Mouse (Mus musculus) v-Abl transformed pro-B cells (cell line): ENCODE results near the gene Nim1k.
"Not testable (repeated sequence)": the region's sequence is repeated elsewhere in the genome, so short reads cannot be mapped to it uniquely, and the experiment has no call there.

Source experiments
- in situ Hi-C, 2 experiments: fragments of 400-800 bp; cut with MboI; formaldehyde crosslinking; loops; one replicate each; pipeline ENCODE4 v1.15.1; 2025; ENCODE audit not compliant: unreplicated experiment in 2 of 2

Nim1k gene

DNA sequence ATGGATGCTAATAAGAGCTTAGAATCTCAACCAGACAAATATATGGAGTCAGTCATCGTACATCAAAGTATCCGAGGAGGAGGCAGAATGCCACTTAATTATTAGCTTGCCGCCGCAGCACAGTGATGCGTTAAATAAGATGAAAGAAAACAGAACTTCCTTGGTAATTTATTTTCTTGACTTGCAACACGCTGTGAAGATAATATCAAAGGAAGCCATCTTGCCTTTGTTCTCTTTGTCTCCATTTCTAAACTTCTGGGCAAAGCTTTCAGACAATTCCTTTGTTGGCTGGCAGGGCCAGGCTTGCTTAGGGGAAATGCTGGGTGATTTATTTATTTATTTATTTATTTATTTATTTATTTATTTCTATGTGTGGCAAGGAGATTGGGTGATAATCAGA, 24.2 kb downstream of the Nim1k start:
- in situ Hi-C loops: no loop called here

DNA sequence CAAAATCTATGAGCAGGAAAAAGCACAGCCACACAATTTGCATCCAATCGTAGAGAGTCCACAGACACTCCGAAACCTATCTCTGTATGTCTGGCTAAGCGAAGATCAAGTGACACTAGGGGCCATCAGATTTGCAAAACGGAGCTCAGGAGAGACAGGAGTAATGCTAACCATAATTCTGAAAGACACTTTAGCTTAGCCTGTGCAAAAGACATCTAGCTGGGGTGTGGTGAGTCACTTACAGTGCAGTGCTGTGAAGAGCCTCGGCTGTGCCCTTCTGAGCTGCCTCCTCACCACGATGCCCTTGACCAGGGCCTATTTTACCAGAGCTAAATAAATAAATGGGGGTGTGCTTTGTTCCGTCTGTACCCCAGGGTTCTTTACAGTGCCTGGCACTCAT, 26.3 kb downstream of the Nim1k start:
- in situ Hi-C loops: loop anchor here in 1 of 2 experiments (10.0 kb wide), 1 partner anchor 85 kb away; no protein-coding TSS in a partner anchor

DNA sequence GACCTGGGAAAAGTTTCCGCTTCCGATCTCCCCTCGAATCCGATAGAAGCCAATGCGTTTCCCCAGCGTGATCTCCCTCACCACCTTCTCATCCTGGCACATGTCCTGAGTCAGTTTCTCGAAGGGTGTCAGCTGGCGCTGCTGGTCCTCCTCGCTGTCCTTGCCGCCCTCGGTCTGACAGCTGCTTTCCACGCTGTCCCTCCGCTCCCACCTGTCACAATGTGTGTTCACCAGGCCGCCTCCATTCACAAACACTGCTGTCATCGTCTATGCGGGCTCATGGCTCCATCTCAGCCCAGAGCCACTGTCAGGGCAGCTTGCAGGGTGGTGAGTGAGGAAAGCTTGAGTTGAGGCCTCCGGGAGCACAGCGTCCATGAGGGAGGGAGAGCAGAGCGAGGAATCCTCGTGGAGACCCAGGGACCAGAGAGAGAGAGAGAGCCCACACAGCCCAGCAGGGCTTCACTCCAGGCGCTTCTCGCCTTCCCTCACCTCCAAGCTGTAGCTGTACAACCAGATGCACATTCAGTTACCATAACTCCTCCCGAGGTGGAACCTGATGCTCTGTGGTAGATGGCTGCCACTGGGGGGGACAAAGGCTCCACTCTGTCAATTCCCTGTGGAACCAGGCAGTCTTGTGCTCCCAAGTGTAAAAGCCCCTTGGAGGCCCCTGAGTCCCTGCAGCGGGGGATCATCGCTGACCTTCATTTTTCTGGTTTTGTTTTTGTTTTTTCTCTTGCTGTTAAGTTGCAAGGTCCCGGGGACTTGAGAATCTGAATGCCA, 27.9 kb downstream of the Nim1k start:
- in situ Hi-C loops: loop anchor here in 1 of 2 experiments (10.0 kb wide), 1 partner anchor 83 kb away; no protein-coding TSS in a partner anchor

GRCm38 (mm10) chr13:119724541-119724940, 31.1 kb downstream of the Nim1k start:
- in situ Hi-C loops: loop anchor here (5.0 to 10.0 kb wide), 2 partner anchors 80 to 87 kb away; no protein-coding TSS in a partner anchor

GRCm38 (mm10) chr13:119723368-119723767, 32.3 kb downstream of the Nim1k start:
- in situ Hi-C loops: loop anchor here (5.0 to 10.0 kb wide), 2 partner anchors 79 to 86 kb away; no protein-coding TSS in a partner anchor

- in situ Hi-C loops: loop anchor here (5.0 to 10.0 kb wide), 2 partner anchors 78 to 85 kb away; no protein-coding TSS in a partner anchor
These were observed 33.2 kb downstream of the Nim1k start for GRCm38 (mm10) chr13:119722447-119722846.

GRCm38 (mm10) chr13:119716105-119716504, 39.6 kb downstream of the Nim1k start:
- in situ Hi-C loops: no loop called here

- in situ Hi-C loops: no loop called here
These were observed 41.9 kb downstream of the Nim1k start for GRCm38 (mm10) chr13:119713821-119714220.

DNA sequence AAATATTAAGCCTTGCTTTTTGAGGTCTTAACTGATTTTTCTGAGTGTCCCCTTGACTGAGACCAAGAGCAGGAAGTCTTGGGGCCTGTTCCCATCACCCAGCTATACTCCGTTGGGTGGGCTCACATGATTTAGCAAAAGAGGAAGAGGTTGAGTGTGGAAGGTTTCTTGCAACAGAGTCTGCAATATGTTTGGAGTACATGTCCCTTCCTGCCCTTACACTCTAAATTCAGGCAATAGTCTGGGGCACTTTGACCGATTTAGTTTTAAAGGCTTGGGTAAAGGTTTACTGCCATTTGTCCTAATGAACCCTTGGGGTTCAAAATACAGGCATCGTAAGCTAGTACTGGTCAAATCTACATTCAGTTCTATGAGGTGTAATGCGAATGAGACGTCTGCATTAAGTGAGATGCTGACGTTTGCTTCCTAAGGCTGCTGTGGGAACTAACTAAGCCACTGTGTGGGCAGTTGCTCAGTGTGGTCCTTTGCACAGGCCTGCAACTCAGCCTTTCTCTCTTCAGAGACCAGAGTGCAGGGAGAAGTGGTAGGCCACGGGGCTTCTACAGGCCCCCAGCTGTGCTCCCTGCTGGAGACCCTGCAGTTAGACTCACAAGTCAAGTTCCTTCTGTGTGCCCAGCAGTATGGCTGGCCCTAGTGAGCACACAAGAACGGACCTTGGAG, 42.4 kb downstream of the Nim1k start:
- in situ Hi-C loops: no loop called here

DNA sequence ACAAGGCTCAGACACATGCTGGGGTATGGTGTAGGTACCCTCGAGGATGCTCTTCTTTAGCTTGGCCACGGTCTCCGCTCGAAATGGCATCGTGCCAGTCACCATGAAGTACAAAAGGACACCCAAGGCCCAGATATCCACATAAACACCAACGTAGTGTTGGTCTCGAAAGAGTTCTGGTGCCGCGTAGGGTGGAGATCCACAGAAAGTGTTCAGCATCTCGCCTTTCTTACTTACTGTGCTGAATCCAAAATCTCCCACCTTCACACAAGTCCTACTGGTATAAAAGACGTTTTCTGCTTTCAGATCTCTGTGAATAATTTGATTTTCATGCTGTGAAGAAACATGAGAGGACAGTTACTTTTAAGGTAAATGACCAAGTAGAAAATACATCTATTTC, 43.2 kb downstream of the Nim1k start:
- in situ Hi-C loops: no loop called here

DNA sequence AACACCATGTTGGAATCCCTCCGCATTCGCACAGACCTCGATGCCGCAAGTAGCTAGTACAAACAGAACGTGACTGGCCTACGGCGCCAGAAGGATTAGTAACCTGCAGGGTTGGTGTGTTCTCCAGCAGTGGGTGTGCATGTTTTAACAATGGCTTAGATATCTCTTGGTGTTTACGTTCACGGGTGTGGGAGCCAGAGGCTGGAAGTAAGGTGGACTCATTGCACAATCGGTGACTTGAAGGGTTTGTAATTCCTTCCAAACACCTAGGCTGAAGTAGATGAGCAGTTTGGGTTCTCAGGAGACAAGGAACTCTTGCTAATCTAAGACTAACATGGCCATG, 45.4 kb downstream of the Nim1k start:
- in situ Hi-C loops: no loop called here

DNA sequence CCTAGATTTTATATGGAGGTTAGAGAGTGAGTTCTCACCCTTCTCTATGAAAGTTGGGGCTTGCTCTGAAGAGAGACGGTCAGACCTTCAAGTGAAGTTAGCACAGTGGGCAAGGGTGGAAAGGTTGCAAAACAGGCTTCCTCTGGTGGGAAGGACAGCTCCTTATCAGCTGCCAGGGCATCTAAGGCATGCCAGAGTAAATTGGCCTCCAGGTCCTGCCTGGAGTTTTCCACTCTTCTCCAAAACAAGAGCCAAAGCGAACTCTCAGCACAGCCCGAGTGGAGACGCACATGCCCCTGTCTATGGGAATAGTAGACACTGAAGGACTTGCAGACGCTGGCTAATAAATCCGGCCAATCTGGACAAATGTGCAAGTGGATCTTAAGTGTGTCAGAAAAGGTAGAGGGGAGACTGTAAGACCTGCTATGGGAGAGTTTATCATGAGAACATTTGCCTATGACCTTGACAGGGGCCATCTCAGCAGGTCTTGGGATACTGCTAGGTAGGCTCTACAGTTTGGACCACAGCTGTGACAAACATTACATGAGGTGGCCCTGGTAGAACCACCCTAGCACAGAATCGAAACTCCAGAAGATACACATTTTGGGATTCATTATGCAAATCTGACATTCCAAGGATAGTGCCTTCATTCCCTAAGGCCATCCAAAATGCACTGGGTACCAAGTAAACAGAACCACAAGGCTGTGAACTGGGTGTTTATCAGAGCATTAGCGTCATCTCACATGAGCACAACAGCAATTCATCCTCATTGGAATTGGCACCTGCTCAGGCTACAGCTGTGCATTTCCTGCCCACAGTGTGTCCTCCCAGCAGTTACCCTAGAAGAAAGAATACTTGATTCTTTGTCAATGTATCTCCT, 46.1 kb downstream of the Nim1k start:
- in situ Hi-C loops: no loop called here

DNA sequence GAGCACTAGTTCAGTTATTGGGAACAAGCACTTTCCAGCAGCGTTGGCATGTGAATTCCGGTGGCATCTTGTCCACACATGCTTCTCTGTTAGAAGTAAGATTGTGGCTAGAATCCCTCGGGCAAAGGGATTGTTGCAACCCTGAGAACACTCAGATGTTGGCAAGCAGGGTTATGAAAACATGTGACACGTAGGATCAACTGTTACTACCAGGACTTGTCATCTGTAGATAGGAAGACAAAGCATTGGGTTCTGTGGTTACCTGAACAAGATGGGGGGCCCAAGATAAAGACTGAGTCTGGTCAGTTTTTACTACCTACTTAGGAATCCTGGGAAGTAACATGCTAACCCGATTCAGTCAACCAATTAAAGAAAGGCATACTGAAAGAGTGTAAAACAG, 46.7 kb downstream of the Nim1k start:
- in situ Hi-C loops: no loop called here

GRCm38 (mm10) chr13:119707906-119708305, 47.8 kb downstream of the Nim1k start:
- in situ Hi-C loops: no loop called here

GRCm38 (mm10) chr13:119706953-119707352, 48.7 kb downstream of the Nim1k start:
- in situ Hi-C loops: no loop called here

- in situ Hi-C loops: not testable (repeated sequence)
These were observed 49.3 kb downstream of the Nim1k start for GRCm38 (mm10) chr13:119706278-119706880.

GRCm38 (mm10) chr13:119704280-119704679, 51.4 kb downstream of the Nim1k start:
- in situ Hi-C loops: no loop called here

GRCm38 (mm10) chr13:119698436-119698835, 57.2 kb downstream of the Nim1k start:
- in situ Hi-C loops: no loop called here

GRCm38 (mm10) chr13:119696496-119696895, 59.2 kb downstream of the Nim1k start:
- in situ Hi-C loops: no loop called here

DNA sequence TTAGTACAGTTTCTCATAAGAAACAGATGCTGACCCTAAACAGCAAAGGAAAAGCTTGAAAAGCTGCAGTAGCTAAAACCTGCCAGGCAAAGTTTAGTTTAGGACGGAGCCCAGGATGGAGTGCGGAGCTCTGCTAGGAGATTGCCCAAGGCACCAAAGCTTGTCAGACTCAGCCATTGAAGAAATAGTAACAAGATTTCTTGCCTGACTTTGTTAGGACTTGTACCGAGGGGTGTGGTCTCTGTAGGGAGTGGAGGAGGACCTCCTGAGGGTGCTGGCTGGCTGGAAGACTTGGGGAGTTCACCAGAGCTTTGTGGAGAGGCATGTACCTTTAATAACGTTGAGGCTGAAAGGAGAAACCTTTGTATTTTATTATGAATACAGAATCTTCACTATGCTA, 60.0 kb downstream of the Nim1k start:
- in situ Hi-C loops: no loop called here
